Mouse (Mus musculus) lung, postnatal 14 days (tissue): ENCODE results near the gene Sp100.
"Not testable (repeated sequence)": the region's sequence is repeated elsewhere in the genome, so short reads cannot be mapped to it uniquely, and the experiment has no call there.

ENCODE experiments used
- DNase-seq: peaks from one replicate; pipeline ENCODE4 v3.0.0; 2021

Sp100 gene

DNA sequence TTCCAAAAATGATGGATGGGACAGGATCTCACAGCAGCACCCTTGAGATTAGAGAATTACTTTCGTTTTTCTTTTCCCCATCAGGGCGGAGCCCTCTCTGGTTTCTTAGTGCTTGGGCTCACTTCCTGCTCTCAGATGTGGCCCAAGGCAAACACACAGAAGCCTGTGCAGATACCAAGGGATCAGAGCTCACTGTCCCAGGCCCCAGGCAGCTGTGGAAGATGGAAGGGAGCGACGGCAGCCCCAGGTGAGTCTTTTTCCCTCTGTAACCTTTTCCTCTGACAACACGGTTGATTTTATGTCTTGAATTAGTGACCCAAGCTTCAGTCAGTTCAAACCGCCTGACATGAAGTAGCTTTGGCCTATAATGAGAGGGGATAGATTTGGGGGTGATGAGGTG lies at the start of gene Sp100:
TSS of gene Sp100 (plus strand) at position 108 of the 400 bp plus-strand sequence.
- peak; percentile 10 for DNase-seq

DNA sequence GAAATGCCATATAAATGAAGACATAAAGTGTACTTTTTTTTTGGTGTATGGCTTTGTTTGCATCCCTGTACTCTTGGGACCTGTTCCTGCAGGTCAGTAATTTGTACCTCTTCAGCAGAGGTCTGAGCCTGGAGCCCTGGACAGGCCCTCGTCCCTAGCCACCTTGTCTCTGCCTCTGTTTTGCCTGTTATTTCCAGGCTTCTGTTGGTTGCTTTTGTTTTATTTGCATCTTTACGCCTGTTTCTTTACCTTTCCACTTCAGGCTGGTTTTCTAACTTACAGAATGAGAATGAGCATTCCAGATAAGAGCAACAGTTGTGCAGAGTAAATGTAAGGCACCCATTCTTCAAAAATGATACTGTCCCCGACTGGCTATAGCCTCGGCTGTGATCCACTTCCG lies 49.7 kb upstream of the Sp100 start, which contains the start of gene Sp140:
TSS of gene Sp140 (plus strand) at position 301 of the 400 bp plus-strand sequence.
- not testable (repeated sequence) for DNase-seq

DNA sequence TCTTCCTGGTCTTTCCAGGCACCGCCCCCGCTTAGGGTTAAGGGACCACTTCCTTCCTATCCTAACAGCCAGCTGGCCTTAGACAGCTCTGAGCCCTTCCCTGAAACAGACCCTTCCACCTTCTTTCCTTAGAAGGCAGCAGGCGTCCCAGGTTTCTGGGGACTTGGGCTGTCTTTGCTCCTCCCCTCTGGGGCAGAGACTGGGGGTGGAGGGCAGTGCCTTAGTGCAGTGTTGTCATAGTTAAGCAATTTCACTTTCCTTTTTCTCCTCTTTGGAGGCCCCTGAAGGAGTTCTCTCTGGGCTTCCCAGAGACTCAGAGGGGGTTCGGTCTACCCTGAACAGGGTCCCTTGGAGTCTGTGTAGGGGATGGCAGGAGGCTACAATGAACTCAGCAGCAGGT lies 49.0 kb upstream of the Sp100 start:
- DNase-seq, result peak; percentile 23

DNA sequence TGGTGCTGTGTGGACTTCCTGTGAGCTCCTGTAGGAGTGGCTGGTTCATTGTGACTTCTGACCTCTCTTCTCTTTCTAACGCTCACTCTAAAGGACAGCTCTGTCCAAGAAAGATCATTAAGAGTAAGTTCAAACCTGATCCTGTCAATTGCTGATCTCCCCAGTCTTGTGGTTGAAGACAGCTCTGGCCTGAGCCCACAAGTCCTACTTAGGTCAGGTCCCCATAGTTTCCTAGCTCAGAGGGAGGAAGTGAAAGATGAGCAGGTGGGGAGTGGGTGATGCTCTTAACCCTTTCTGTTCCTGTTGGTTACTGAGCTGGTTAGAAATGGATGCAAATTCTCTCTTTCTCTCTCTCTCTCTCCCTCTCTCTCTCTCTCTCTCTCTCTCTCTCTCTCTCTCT lies 45.4 kb upstream of the Sp100 start:
- not testable (repeated sequence) for DNase-seq

DNA sequence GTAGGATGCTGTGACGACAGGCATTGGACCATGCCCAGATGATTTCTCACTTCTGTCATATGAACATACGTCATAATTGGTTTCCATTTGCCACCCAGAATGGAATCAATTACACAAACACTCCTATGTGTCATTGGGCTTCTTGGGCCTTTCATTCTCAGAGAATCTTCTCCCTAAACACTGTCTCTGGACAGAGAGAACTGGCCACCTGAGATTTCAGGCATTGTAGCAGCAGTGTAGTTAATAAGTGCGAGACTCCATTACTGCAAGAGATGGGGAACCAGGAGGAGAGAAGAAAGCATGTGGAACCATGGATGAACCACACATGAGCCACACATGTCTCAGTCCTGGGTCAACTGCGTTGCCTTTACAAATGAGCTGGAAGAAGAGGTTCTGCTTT lies 41.4 kb upstream of the Sp100 start:
- DNase-seq, result not testable (repeated sequence)

DNA sequence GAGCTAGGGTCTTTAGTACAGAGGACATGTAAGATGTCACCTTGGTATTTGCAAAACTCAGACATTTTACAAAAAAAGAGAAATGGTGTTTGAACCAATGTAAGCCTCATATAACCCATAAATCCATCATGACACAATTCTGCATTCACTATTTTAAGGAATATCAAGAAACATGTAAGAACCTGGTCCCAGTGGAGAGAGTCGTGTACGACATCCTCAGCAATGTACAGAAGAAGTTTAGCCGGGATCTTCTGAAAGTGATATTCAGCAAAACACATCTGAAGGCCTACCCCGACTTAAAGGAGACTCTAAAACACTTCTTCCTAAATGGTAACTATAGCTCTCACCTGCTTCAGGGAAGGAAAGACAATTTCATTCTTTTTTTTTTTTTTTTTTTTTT lies 39.2 kb upstream of the Sp100 start:
- DNase-seq, result not testable (repeated sequence)

DNA sequence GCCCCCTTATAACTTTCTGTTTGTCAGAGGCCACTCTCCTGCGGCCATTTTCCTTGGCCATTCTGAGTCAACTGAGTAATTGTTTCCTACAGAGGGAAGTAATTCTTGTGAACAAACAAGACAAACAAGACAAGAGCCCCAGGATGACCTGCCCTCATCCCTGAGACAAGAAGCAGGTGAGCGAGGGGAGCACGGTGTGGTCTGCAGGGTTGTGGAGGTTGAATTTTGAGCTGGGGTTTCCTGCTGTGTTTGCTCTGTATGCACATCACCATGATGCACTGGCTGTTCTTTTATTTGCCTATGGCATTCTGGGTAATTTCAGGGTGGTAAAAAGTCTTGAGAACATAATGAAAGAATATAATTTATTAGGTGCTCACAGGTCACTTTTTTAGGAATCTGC lies 34.7 kb upstream of the Sp100 start:
- DNase-seq, result not testable (repeated sequence)

DNA sequence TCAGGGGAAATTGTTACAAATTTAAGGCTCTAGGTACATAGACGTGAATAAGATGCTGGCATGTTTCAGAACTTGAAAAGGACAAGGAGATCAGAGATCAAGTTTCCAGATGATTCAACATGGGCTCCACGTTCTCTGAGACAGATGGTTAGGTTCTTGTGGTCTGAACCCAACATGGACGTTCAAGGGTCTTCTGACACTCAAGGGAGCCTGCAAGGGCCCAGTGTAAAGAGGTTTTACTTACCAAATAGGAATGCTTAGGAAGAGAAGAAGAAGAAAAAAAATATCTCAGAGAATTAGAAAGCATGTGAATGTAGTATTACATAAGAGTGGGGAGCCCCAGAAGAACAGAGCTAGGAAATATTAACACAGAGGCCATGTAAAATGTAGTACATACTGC lies 34.0 kb upstream of the Sp100 start:
- not testable (repeated sequence) for DNase-seq

DNA sequence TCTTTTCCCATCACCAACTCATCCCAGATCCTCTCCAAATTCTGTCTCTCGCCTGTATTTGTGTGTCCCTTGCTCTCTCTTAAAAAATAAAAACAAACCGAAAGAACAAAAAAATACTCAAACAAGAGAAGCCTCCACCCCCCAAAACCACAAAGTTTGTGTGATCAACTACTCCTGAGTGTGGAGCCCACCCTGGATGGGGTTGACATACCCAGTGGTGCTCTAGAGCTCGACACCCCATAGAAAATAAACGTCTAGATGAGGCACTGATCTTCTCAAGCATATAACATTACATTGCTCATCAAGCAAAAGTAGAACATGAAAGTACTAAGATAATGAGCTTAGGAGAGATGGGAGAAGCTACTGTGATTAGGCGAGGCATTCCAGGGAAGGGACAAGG lies 32.6 kb upstream of the Sp100 start:
- not testable (repeated sequence) for DNase-seq

DNA sequence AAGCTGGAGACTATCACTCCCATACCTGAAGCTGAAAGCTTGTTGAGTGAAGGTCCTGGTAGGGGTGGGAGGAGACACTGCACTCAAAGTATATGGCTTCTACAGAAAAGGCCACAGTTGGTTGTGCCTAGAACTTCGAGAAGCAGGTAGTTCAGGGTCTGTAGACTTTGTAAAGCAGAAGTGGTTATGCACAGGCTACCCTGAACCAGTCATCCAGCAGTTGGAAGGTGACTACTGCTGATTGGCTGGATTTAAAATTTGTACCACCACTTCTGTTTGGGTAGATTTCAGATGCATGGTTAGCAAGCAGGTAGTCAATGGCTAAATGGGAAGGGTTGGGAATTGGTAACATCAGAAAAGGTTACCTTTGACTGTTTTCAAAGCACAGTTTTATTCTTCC lies 31.1 kb upstream of the Sp100 start:
- DNase-seq, result not testable (repeated sequence)

DNA sequence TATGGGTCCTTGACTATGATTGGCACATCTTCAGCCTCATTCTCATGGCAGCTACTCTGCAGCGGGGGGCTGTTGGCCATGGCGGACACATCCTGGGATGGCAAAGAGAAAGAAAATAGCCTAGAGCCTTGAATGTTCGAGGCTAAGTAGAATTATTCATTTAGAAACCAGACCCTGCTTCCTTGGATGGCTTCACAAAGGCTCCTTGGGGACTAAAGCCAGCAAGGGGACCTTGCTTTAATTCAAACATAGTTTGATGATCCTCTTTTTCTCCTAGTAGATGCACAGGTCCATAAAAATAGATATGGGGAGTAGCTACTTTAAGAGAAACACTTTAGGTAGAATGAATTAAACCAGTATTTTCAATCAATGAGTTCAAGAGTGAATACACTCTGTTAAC lies 12.9 kb upstream of the Sp100 start:
- DNase-seq, result not testable (repeated sequence)

DNA sequence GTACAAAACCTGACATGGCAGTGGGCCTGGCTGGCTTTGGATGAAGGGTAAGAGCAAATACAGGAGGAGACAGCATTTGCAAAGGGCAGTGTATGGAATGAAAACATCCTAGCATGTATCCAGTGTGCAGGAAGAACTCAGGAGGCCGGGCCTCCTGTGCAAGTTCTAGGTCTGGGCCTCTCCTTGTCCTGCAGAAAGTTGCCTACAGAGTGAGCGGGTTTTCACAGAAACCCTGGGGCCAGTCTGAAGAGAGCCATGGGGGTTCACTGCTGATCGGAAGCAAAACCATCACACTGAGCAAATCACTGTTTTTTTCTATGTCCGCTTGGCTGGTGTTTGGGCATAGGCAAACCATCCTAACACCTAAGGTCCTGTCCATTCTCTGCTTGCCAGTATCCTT lies 11.6 kb upstream of the Sp100 start:
- DNase-seq, result not testable (repeated sequence)

DNA sequence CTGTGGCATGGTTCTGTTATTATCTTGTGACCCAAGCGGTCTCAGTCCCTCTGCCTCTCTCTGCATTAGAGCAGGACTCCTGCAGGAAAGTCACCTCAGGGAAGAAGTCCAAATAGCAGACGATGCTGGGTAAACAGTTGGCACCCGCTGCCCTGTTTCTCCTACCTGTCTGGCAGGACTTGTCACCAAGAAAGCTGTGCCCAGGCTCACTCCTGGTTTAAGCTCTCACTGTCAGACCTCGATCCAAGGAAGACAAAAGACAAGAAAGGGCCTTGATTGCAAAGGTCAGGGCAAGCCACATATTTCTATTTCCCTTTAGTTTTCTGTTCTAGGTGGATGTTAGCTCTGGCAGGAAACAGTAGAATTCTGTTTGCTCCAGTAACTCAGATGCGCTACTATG lies 736 bp downstream of the Sp100 start:
- DNase-seq, result not testable (repeated sequence)

DNA sequence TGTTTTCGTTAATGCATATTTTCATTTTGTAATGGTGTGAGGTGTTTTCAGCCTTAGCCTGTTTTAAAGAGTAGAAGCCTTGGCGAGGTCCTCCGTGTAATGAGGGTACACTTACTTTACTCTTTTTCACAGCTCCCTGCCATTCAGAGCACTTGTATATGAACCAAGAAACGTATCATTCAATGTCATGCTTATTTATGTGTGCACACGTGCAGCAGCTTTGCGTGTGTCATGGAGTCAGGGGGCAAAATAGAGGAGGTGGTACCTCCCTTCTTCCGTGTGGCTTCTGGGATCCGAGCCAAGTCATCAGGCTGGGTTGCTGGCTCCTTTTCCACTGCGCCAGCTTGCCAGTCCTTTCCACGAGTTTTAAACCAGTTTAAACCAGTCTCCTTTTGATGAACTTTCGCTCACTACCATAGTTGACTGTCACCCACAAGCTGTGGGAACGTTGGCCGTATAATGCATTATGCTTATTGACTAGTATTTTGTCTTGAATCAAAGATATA lies 2.0 kb downstream of the Sp100 start:
- DNase-seq, result peak; percentile 5

DNA sequence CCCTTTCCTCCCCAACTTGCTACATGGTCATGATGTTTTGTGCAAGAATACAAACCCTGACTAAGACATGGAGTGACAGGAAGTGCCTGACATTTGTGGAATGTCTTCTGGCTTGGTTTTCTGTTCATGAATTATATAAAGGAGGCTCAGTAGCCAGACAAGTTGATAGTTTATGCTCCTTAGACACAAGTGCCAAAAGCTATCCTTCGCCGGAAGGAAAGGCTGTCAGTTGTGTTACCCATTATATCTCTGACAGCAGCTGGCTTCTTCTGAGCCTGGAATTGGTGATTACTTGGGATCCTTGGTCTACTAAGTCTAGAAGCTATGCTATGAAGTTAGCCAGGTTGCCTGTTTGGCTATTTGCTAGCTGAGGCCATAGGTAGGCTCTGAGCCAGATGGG lies 7.4 kb downstream of the Sp100 start:
- DNase-seq, result not testable (repeated sequence)

DNA sequence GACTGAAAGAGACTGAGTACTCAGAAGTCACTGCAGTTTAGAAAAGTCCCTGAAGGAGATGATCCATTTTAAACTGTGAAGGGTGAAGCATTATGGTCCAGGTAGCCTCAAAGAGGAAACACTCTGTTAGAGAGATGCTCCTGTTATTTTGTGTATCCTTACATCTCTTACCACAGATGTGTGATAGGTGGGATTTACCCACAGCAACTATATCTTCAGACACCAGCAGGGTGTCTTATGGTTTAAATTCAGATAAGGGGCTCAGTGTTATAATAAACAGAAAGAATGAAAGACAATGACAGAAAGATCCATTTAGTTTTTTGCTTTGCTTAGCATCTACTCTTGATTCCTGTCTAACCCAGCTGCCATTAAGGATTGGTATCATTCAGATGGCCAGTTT lies 14.5 kb downstream of the Sp100 start:
- no peak for DNase-seq

DNA sequence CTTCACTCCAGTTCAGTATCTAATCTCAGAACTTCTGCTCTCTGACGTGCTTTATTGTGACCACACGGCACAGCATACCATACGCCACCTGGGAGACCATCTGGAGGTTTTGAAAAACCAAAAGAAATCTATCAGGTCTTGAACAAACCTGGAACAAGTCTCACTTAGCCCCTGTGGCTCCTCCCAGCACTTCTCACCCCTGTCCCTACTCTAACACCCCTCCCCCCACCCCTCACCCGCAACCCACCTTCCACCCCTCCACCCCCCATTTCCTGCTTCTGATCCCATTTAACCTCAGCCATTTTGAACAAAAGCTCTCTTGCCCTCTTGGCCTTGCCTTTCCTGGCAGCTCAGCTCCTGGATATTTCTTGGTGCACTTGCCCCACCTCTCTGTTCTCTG lies 30.4 kb downstream of the Sp100 start:
- no peak for DNase-seq

DNA sequence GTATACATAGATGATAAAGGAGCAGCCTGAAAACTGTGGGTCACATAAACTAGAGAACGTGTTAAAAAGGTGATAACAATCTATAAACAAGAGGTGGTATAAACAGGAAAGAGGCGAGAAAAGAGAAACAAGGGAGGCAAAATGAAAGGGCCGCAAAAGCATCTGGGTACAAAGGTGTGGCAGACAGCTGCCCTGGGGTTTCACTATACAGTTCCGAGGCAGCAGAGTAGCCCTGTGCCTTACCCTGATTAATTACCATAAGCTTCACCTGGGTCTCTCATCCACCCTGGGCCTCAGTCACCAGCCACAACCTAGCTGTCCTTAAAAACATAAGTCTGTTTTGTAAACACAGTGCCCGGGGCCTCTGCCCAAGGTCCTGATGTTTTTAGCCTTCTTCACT lies 36.9 kb downstream of the Sp100 start:
- DNase-seq, result no peak

DNA sequence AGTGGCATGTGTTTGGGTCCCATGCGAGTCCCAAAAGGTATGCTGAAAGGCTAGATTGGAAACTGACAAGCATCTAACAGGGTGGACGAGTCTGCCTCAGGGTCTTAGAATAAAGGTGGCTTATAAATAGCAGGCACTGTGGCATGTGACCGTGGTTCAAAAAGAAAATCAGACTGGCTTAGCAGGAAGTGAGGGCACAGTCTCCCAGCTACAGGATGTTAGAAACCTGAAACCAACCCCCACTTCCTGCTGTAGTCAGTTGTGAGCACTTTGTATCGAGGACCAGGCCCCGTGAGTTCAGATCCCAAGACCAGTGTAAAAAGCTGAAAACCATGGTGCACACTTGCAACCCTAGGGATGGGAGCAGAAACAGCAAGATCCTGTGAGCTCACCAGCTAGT lies 37.6 kb downstream of the Sp100 start:
- DNase-seq, result no peak

DNA sequence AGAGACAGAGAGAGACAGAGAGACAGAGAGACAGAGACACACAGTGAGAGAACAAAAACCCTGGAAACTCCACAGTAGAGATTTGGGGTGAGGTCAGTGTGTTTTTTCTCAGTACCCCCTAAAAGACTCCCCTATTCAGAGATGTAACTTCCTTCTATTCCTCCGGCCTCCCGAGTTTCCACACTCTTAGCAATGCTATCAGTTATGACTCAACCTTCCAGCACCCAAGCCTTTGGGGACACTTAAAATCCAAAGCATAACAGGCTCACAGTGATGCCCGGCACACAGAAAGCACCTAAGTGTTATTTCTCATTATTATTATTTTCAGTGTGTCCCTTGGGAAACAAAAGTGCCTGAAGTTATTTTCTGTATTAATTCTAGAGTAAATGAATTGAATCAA lies 40.8 kb downstream of the Sp100 start:
- DNase-seq, result no peak

DNA sequence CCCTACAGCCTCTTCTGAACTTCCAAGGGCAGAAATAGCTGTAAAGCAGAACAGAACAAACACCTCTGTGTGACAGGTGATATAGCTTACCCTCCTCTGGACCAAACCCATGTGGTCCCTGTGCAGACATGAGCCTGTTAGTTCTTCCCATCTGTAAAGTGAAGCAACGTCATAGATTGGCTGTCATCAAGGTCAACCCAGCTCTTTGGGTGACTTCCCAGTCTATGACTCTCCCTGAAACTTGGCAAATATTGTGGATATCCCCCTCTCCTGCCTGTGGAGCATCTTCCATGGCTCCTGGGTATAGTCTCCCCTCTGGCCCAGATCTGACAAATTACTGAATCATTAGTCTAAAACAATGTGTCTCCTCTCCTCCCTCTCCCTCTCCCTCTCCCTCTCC lies 42.5 kb downstream of the Sp100 start:
- DNase-seq, result no peak

DNA sequence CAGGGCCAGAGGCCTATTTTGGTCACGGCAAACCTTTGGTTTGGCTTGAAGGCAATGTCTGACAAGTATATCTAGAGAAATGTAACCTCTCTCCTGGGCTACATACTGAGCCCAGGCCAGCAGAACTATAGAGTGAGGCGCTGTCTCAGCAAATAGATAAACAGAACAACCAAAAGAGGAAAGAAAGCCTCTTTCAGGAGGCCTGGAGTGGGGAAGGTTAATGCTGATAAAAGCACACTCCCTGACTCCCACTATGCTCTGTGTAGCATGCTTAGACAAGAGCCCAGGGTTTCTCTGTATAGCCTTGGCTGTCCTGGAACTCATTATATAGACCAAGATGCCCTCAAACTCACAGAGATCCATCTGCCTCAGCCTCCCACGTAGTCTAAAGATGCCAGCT lies 43.5 kb downstream of the Sp100 start:
- DNase-seq, result no peak

DNA sequence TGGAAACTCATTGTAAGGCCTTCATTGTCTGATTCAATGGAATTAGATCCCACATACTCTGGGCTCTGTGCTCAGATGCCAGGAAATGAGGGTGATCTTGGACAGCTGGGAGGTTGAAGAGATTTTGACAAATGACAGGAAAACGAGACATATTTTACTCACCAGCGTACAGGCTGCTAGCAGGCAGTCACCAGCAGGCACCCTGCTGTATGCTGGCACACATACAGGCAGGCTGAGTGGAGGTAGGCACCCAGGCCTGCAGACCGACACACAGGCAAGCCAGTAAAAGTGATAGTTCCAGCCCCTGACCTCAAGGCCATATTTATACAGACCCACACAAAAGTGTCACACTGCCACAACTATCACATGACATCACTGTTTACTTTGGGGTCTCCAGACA lies 45.9 kb downstream of the Sp100 start:
- DNase-seq, result no peak

DNA sequence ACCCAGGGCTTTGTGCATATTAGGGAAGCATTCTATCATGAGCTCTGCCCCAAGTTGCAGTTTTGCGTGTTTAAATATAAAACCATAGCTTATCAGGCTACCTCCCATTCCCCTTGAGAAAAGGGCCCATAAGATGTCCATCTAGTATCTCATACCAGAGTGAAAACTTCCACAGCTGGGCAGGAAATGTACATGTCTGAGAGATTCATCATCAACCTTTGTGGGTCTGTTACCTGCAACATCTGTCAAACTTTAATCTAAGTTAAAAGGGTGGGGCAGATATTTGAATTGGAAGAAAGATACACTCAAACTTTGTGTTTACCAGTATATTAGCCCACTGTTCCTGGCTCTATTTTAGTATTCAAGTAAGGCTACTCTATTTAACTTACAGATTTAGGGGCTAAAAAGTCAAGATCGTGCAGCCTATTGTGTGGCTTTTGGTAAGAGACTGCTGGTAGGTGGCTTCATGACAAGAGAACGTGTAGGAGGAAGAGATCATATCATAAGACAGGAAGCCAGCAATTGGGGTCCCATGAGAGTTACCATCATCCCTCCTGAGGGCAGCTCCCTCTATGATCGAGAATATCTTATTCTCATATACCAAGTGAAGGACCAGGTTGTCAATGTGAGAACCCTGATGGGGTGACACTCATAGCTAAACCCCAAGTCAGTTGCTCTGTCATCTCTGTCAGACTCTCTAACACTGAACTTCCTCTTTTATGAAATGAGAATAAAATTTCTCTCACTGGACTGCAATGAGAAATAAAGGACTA lies 48.1 kb downstream of the Sp100 start:
- no peak for DNase-seq

DNA sequence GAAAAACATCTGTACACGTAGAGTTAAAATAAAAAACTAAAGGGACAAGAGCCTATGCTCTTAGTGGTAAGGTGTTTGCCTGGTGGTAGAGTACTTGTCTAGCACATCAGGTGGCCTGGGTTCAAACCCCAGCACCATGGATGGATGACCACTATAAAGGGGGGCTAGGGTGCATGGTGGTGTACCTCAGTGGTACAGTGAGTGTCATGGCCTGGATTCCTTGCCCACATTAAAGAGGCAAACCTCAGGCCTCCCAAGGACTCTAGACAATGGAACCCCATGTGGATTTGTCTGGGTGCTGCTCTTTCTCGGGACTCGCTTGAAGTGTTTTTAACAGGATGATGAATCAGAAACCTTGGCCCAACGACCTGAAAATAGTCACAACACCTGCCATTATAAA lies 52.7 kb downstream of the Sp100 start:
- DNase-seq, result no peak
